Mouse (Mus musculus) testis, adult 2 months (tissue): ENCODE measurements around the gene Adat2.

ENCODE experiments used
- CTCF ChIP-seq: fragments of 200-500 bp; IDR thresholded peaks from 2 replicates; pipeline ENCODE4 v1.5.1; 2012; ENCODE audit warnings: low read depth, mild to moderate bottlenecking, inconsistent platforms, low read length, moderate library complexity; ENCODE audit not compliant: control insufficient read depth, insufficient read depth, insufficient replicate concordance
- POLR2A ChIP-seq: fragments of 200-500 bp; IDR thresholded peaks from 2 replicates; pipeline ENCODE4 v1.6.1; 2012; ENCODE audit warnings: low read depth, mild to moderate bottlenecking, inconsistent platforms, low read length, moderate library complexity; ENCODE audit not compliant: control insufficient read depth

GRCm38 (mm10) chr10:13587914-13588313, 35.2 kb downstream of the Adat2 start:
- no peak for TF ChIP-seq CTCF
- TF ChIP-seq POLR2A, result no peak
